Mouse (Mus musculus) layer of hippocampus, adult 18-20 months (tissue): ENCODE results near the gene Nampt. TPM values are rescaled to one million over a fixed set of nuclear protein-coding genes. Genes with fewer than 3 reads are reported as not detected.

ENCODE experiments used
- DNase-seq, 2 experiments: peaks; one replicate each; pipeline ENCODE4 v3.0.0; 2022; ENCODE audit warnings: low spot score in 2 of 2
- long read RNA-seq: library from polyadenylated mRNA; stranded (forward); transcript quantifications from one replicate; pipeline ENCODE4 v2.0.0, GENCODE M21; 2021
- total RNA-seq, 2 experiments: library from RNA; stranded (reverse); gene quantifications; 2 replicates each; pipeline ENCODE4 v1.2.3; 2021

Gene Nampt
- 10 to 100 TPM; 43.4 to 43.8 TPM for total RNA-seq
- long read RNA-seq, full-length matches to known transcripts = 36 of 43 reads
- long read RNA-seq, partial matches to known transcripts = 1 of 43 reads
- long read RNA-seq, other reads (novel, unspliced or antisense) = 6 of 43 reads

- no peak for DNase-seq
Observed at GRCm38 (mm10) chr12:32819416-32819815, at the start of gene Nampt. Gene Nampt (plus strand): TSS chr12:32819545.

GRCm38 (mm10) chr12:32770766-32771165 is 48.6 kb upstream of the Nampt start:
- no peak for DNase-seq

GRCm38 (mm10) chr12:32774592-32774991 is 44.8 kb upstream of the Nampt start:
- no peak for DNase-seq

- no peak for DNase-seq
Observed at GRCm38 (mm10) chr12:32789092-32789491, 30.3 kb upstream of the Nampt start.

- no peak for DNase-seq
Observed at GRCm38 (mm10) chr12:32795765-32796471, 23.4 kb upstream of the Nampt start.

- DNase-seq = no peak
Observed at GRCm38 (mm10) chr12:32797438-32797837, 21.9 kb upstream of the Nampt start.

- no peak for DNase-seq
Observed at GRCm38 (mm10) chr12:32801078-32801477, 18.3 kb upstream of the Nampt start.

GRCm38 (mm10) chr12:32805559-32805958 is 13.8 kb upstream of the Nampt start:
- no peak for DNase-seq

- DNase-seq = peak; percentile 97 to 98
Observed at GRCm38 (mm10) chr12:32819823-32820605, 669 bp downstream of the Nampt start.

- DNase-seq = peak; percentile 31 to 61
Observed at GRCm38 (mm10) chr12:32820688-32821503, 1.6 kb downstream of the Nampt start.

GRCm38 (mm10) chr12:32821504-32822011 is 2.2 kb downstream of the Nampt start:
- DNase-seq = no peak

- DNase-seq = no peak
Observed at GRCm38 (mm10) chr12:32822066-32822465, 2.7 kb downstream of the Nampt start.

GRCm38 (mm10) chr12:32824586-32824985 is 5.2 kb downstream of the Nampt start:
- DNase-seq = no peak

GRCm38 (mm10) chr12:32826971-32827370 is 7.6 kb downstream of the Nampt start:
- peak in 1 of 2 experiments; percentile 38 for DNase-seq

GRCm38 (mm10) chr12:32828137-32828760 is 8.9 kb downstream of the Nampt start:
- DNase-seq = peak in 1 of 2 experiments; percentile 53

- no peak for DNase-seq
Observed at GRCm38 (mm10) chr12:32829321-32830090, 10.2 kb downstream of the Nampt start.

- no peak for DNase-seq
Observed at GRCm38 (mm10) chr12:32832076-32832475, 12.7 kb downstream of the Nampt start.

GRCm38 (mm10) chr12:32834781-32835180 is 15.4 kb downstream of the Nampt start:
- DNase-seq = no peak

GRCm38 (mm10) chr12:32835235-32835634 is 15.9 kb downstream of the Nampt start:
- DNase-seq = no peak

- DNase-seq = peak in 1 of 2 experiments; percentile 32
Observed at GRCm38 (mm10) chr12:32838406-32838805, 19.1 kb downstream of the Nampt start.
